Mouse (Mus musculus) spleen, adult 2 months (tissue): ENCODE data around the gene Dnah2.

Experiments
- CTCF ChIP-seq: fragments of 200-500 bp; IDR thresholded peaks from 2 replicates; pipeline ENCODE4 v1.5.1; 2011; ENCODE audit warnings: mild to moderate bottlenecking, inconsistent platforms; ENCODE audit not compliant: insufficient read depth, insufficient read length, insufficient replicate concordance; ENCODE audit errors: extremely low read depth
- POLR2A ChIP-seq: fragments of 200-500 bp; IDR thresholded peaks from 2 replicates; pipeline ENCODE4 v1.6.1; 2011; ENCODE audit warnings: low read depth, low read length, inconsistent platforms

GRCm38 (mm10) chr11:69591424-69591823 lies 42.5 kb upstream of the Dnah2 start:
- TF ChIP-seq CTCF (no peak), POLR2A (no peak)
